Mouse (Mus musculus) adrenal gland (tissue): ENCODE results near the gene Gm6882.
"Not testable (repeated sequence)": the region's sequence is repeated elsewhere in the genome, so short reads cannot be mapped to it uniquely, and the experiment has no call there.

Source experiments
- intact Hi-C: fragments of 180-260 bp; cut with DNase I; formaldehyde crosslinking; loops from one replicate; pipeline ENCODE4 v1.15.1; 2025
- long read RNA-seq, 2 experiments: library from polyadenylated mRNA; unstranded; transcript quantifications; one replicate each; pipeline ENCODE4 v2.0.0; 2020; ENCODE audit warnings: borderline replicate concordance in 1 of 2; ENCODE audit not compliant: insufficient replicate concordance in 1 of 2

Gm6882 gene
- long read RNA-seq, experiment 1: 0 reads
- long read RNA-seq, experiment 2: 0 reads

- intact Hi-C loops: not testable (repeated sequence)
Measured at GRCm38 (mm10) chr7:21432645-21433044, at the start of gene Gm6882. Gene Gm6882, minus strand, starts transcription at chr7:21432745.
